Mouse (Mus musculus) induced T-regulatory cell, adult 2 months (primary cell): ENCODE measurements at regions not wholly inside any gene's neighbourhood (a gene's known extent, or its start where the extent isn't known, plus 50 kb on each side); places are given as distances from the start of the nearest gene placed in this dataset.

Source experiments
- DNase-seq: peaks from one replicate; pipeline ENCODE4 v3.0.0-alpha.2; 2012; ENCODE audit warnings: low read depth

GRCm38 (mm10) chr8:50387189-50387588 is 1543.4 kb upstream of the Tenm3 start:
- no peak for DNase-seq

GRCm38 (mm10) chr8:50383697-50384096 is 1539.9 kb upstream of the Tenm3 start:
- DNase-seq = no peak

- no peak for DNase-seq
Measured at GRCm38 (mm10) chr8:50379745-50380144, 1536.0 kb upstream of the Tenm3 start.

- no peak for DNase-seq
Measured at GRCm38 (mm10) chr8:50373790-50374189, 1530.0 kb upstream of the Tenm3 start.

- no peak for DNase-seq
Measured at GRCm38 (mm10) chr8:50326485-50326884, 1482.7 kb upstream of the Tenm3 start.

- DNase-seq = no peak
Measured at GRCm38 (mm10) chr8:50321356-50321963, 1477.7 kb upstream of the Tenm3 start.

- DNase-seq = no peak
Measured at GRCm38 (mm10) chr8:50316641-50317040, 1472.9 kb upstream of the Tenm3 start.

GRCm38 (mm10) chr8:50310308-50310707 is 1466.6 kb upstream of the Tenm3 start:
- no peak for DNase-seq

GRCm38 (mm10) chr8:50300316-50300715 is 1456.6 kb upstream of the Tenm3 start:
- no peak for DNase-seq

- peak; percentile 42 for DNase-seq
Measured at GRCm38 (mm10) chr8:50293501-50293900, 1449.8 kb upstream of the Tenm3 start.

GRCm38 (mm10) chr8:50292158-50292557 is 1448.4 kb upstream of the Tenm3 start:
- DNase-seq = peak; percentile 33

- no peak for DNase-seq
Measured at GRCm38 (mm10) chr8:50276346-50276745, 1432.6 kb upstream of the Tenm3 start.

- no peak for DNase-seq
Measured at GRCm38 (mm10) chr8:50264757-50265156, 1421.0 kb upstream of the Tenm3 start.
